Mouse (Mus musculus) right cerebral cortex, postnatal 36 days (tissue): ENCODE results near the gene Kcns3.
"Not testable (repeated sequence)": the region's sequence is repeated elsewhere in the genome, so short reads cannot be mapped to it uniquely, and the experiment has no call there.

Experiments used
- DNase-seq, 2 experiments: peaks; one replicate each; pipeline ENCODE4 v3.0.0; 2022; ENCODE audit warnings: low spot score in 2 of 2, mixed read lengths in 1 of 2

Gene Kcns3

DNA sequence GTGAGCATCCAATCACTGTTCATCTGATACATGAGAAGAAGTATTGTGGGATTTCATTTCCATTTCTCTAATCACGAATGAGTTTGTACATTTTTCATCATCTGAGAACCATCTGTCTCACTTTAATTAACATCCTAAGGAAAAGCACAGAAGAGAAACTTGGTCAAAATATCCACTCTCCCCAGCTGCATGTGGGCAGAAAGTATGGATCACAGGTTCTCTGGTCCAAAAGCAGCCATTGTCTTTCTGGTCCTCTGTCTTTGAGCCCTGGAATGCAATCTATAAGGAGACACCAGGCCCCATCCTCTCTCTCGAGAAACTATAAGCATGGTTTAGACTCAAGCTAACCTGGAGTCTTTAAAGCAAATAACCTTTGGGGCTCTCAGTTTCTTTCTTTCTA lies 79.8 kb downstream of the Kcns3 start:
- no peak for DNase-seq

DNA sequence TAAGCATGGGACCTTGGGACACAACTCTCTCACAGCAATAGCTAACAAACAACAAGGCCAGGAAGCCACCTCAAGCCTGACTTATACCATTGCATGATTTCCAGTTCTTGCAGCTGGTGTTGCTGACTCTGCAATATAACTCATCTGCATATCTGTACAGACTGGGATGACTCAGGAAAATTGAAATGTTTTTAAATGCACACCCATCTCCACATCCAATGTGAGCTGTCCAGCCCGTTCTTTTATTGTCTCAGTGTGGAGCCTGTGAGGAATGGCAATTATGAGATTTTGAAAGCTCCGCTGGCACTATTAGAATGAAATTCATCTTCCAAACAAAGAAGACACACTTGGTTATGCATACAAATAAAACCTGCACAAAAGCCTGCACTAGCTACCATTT lies 84.0 kb downstream of the Kcns3 start:
- no peak for DNase-seq

GRCm38 (mm10) chr12:11052676-11053075 lies 98.2 kb downstream of the Kcns3 start:
- DNase-seq = not testable (repeated sequence)

GRCm38 (mm10) chr12:11041821-11042220 lies 109.0 kb downstream of the Kcns3 start:
- DNase-seq = no peak
